25 mouse cellular contexts compared by ENCODE assay signal in genomic region chr13:52847481-52847880, GRCm38 (mm10).
DNase-seq lines count a peak whose midpoint lies in the region; ATAC-seq and TF ChIP-seq lines count a peak whose summit lies in the region.
"Had no signal": no experiment of that assay in that cellular context is flagged by ENCODE, and none has a peak within 500 bp of the region (broad histone marks: within the 10 kb centered on the region; RNA-seq: fewer than 3 reads in every experiment).

No protein-coding gene starts in this region.

- H3K9me3 ChIP-seq in heart, embryonic 10.5 days: no peaks in the 10 kb centered on the region
- no peaks in the 10 kb centered on the region for H3K9me3 ChIP-seq in hindbrain, embryonic 13.5 days
- no peaks in the 10 kb centered on the region for H3K9me3 ChIP-seq in hindbrain, postnatal 0 days (ENCODE audit: low read length)
- H3K9me3 ChIP-seq: forebrain, embryonic 13.5 days; hindbrain, embryonic 15.5 days; limb, embryonic 13.5 days; liver, embryonic 15.5 days; stomach, embryonic 15.5 days had no signal

- no peak overlapping the region for H3K4me2 ChIP-seq in hindbrain, embryonic 13.5 days
- no peak overlapping the region for H3K4me2 ChIP-seq in hindbrain, postnatal 0 days (ENCODE audit: low read depth, low read length)
- H3K4me2 ChIP-seq: forebrain, embryonic 13.5 days; hindbrain, embryonic 15.5 days; limb, embryonic 13.5 days; liver, embryonic 15.5 days; stomach, embryonic 15.5 days had no signal

- intact Hi-C loops in heart, adult 2 months (cut with DNase I): no loop called here

- peak overlapping the region; percentile 56 for H3K27ac ChIP-seq in heart, embryonic 10.5 days
- no peak overlapping the region for H3K27ac ChIP-seq in heart, adult 2 months
- H3K27ac ChIP-seq in hindbrain, embryonic 13.5 days: no peak overlapping the region
- no peak overlapping the region for H3K27ac ChIP-seq in hindbrain, postnatal 0 days
- H3K27ac ChIP-seq: forebrain, embryonic 13.5 days; hindbrain, embryonic 15.5 days; limb, embryonic 13.5 days; liver, embryonic 15.5 days; macrophage; stomach, embryonic 15.5 days had no signal

- no peak overlapping the region for H3K4me3 ChIP-seq in heart, embryonic 10.5 days
- no peak overlapping the region for H3K4me3 ChIP-seq in heart, adult 2 months
- H3K4me3 ChIP-seq in hindbrain, embryonic 13.5 days: no peak overlapping the region
- H3K4me3 ChIP-seq in hindbrain, postnatal 0 days (ENCODE audit: low read length): no peak overlapping the region
- H3K4me3 ChIP-seq: forebrain, embryonic 13.5 days; hindbrain, embryonic 15.5 days; limb, embryonic 13.5 days; liver, embryonic 15.5 days; stomach, embryonic 15.5 days had no signal

- TF ChIP-seq POLR2A in heart, adult 2 months (IDR thresholded peaks at IDR 0.05; ENCODE audit: insufficient read depth, low read depth, low read length): no peak

- WGBS in heart, embryonic 10.5 days: 55% methylated on average over 8 of the region's 8 CpGs
- 55% methylated on average over 8 of the region's 8 CpGs for WGBS in heart, adult 2 months
- 66% methylated on average over 8 of the region's 8 CpGs for WGBS in hindbrain, embryonic 13.5 days
- WGBS in hindbrain, postnatal 0 days: 45% methylated on average over 8 of the region's 8 CpGs

- no peak for TF ChIP-seq CTCF in heart, adult 2 months (IDR thresholded peaks at IDR 0.05)
- no peak for TF ChIP-seq CTCF in hindbrain, postnatal 0 days (IDR thresholded peaks at IDR 0.05; ENCODE audit: low read depth)

- no peaks in the 10 kb centered on the region for H3K27me3 ChIP-seq in heart, embryonic 10.5 days (ENCODE audit: insufficient read depth, poor library complexity, severe bottlenecking)
- H3K27me3 ChIP-seq in heart, adult 2 months (ENCODE audit: control insufficient read depth, insufficient read depth, low read length): no peaks in the 10 kb centered on the region
- H3K27me3 ChIP-seq in hindbrain, embryonic 13.5 days: no peaks in the 10 kb centered on the region
- H3K27me3 ChIP-seq in hindbrain, postnatal 0 days (ENCODE audit: insufficient read depth, low read length): no peaks in the 10 kb centered on the region
- H3K27me3 ChIP-seq: CH12.LX; forebrain, embryonic 13.5 days; hindbrain, embryonic 15.5 days; limb, embryonic 13.5 days; liver, embryonic 15.5 days; stomach, embryonic 15.5 days had no signal

- ATAC-seq in hindbrain, embryonic 13.5 days (ENCODE audit: low FRiP score): no peak
- ATAC-seq in hindbrain, postnatal 0 days: no peak
- ATAC-seq: forebrain, embryonic 13.5 days; intestine, embryonic 16.5 days had no signal

- H3K36me3 ChIP-seq in heart, embryonic 10.5 days: no peaks in the 10 kb centered on the region
- no peaks in the 10 kb centered on the region for H3K36me3 ChIP-seq in heart, adult 2 months (ENCODE audit: control insufficient read depth, insufficient read depth, low read length)
- H3K36me3 ChIP-seq in hindbrain, embryonic 13.5 days: no peaks in the 10 kb centered on the region
- H3K36me3 ChIP-seq in hindbrain, postnatal 0 days (ENCODE audit: insufficient read depth, low read length): no peaks in the 10 kb centered on the region
- H3K36me3 ChIP-seq: G1E; hindbrain, embryonic 15.5 days; limb, embryonic 13.5 days; liver, embryonic 15.5 days; stomach, embryonic 15.5 days had no signal

- no peak for DNase-seq in heart, embryonic 10.5 days (ENCODE audit: low spot score)
- DNase-seq in heart, adult 2 months: no peak
- DNase-seq in hindbrain, postnatal 0 days (ENCODE audit: low spot score): no peak
- peak; percentile 16 for DNase-seq in 3T3-L1 (ENCODE audit: low read depth, low spot score)
- peak; percentile 16 for DNase-seq in adipocyte (ENCODE audit: low spot score)
- no peak for DNase-seq in layer of hippocampus, adult 9-11 months
- no peak for DNase-seq in frontal cortex, postnatal 36 days (ENCODE audit: low spot score in 2 of 2)
- DNase-seq: B cell, adult 2 months; cerebellum, adult 11 months; cerebellum, adult 9-11 months; gastrocnemius, postnatal 10 days; heart, postnatal 10 days; kidney, adult 9 months; kidney, postnatal 14 days; right cerebral cortex, adult 18-20 months had no signal

- no peak overlapping the region for H3K9ac ChIP-seq in heart, adult 2 months (ENCODE audit: low read depth, low read length)
- 0 out of 2 replicates have a peak overlapping the region, but pooled peaks have one; percentile 19 for H3K9ac ChIP-seq in hindbrain, embryonic 13.5 days
- H3K9ac ChIP-seq in hindbrain, postnatal 0 days (replicated peaks; ENCODE audit: low read length): no peak overlapping the region
- H3K9ac ChIP-seq: forebrain, embryonic 13.5 days; hindbrain, embryonic 15.5 days; limb, embryonic 13.5 days; liver, embryonic 15.5 days; stomach, embryonic 15.5 days had no signal

- H3K4me1 ChIP-seq in heart, embryonic 10.5 days: peaks cover 73% of the 10 kb centered on the region
- H3K4me1 ChIP-seq in heart, adult 2 months (ENCODE audit: control insufficient read depth, insufficient read depth, low read length): peaks cover 3% of the 10 kb centered on the region
- H3K4me1 ChIP-seq in hindbrain, embryonic 13.5 days (replicated peaks): peaks cover 20% of the 10 kb centered on the region
- no peaks in the 10 kb centered on the region for H3K4me1 ChIP-seq in hindbrain, postnatal 0 days (ENCODE audit: insufficient read depth, low read length)

- peaks cover 2% of the 10 kb centered on the region; the same call in 1 of the 2 replicates for H3K79me2 ChIP-seq in heart, adult 2 months (replicated peaks; ENCODE audit: control insufficient read depth, insufficient read depth, low read length)

- no peak for TF ChIP-seq EP300 in heart, adult 2 months (IDR thresholded peaks at IDR 0.05; ENCODE audit: insufficient read depth, low read depth, low read length)

Comparison
In these comparisons a context has a peak if more than half of its experiments do, and no peak if none do; other contexts are left out.
1. DNase-seq: peak in 3T3-L1 (single experiment) and adipocyte (single experiment); none in heart, embryonic 10.5 days (single experiment), heart, adult 2 months (0 of 2), hindbrain, postnatal 0 days (single experiment), layer of hippocampus, adult 9-11 months (single experiment) and frontal cortex, postnatal 36 days (0 of 2).